Mouse (Mus musculus) heart, postnatal 25 days (tissue): ENCODE data around the gene Odf3l1. TPM values are rescaled to one million over a fixed set of nuclear protein-coding genes. Genes with fewer than 3 reads are reported as not detected.

Experiments
- DNase-seq: peaks from one replicate; pipeline ENCODE4 v3.0.0; 2022; ENCODE audit warnings: low spot score
- intact Hi-C: fragments of 180-260 bp; cut with DNase I; formaldehyde crosslinking; loops from one replicate; pipeline ENCODE4 v1.15.1; 2025
- total RNA-seq, 2 experiments: library from RNA; stranded (reverse); gene quantifications; 2 replicates each; pipeline ENCODE4 v1.2.3; 2021

The Odf3l1 gene
- total RNA-seq, 2 experiments from 2014 or later = not detected

- DNase-seq = peak; percentile 46
Measured at GRCm38 (mm10) chr9:56851778-56852177, 12.7 kb downstream of the Odf3l1 start.

DNA sequence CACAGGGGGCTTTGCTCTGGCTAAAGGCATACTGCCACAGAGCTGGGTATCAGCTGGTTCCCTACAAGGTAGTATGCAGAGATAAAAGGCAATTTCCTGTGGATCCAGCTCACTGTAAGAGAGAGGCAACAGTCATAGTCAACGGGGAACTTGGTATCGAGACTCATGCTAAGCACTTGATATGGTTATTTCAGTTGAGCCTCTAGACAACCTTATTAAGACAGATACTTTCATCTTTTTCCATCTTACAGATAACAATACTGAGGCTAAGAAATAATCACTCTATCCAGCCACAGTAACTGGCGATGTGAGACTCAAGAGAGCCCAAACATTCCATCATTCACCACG lies 13.6 kb downstream of the Odf3l1 start:
- intact Hi-C loops = no loop called here

More at GRCm38 (mm10) chr9:56851778-56852177, 12.7 kb downstream of the Odf3l1 start:
- intact Hi-C loops = no loop called here

DNA sequence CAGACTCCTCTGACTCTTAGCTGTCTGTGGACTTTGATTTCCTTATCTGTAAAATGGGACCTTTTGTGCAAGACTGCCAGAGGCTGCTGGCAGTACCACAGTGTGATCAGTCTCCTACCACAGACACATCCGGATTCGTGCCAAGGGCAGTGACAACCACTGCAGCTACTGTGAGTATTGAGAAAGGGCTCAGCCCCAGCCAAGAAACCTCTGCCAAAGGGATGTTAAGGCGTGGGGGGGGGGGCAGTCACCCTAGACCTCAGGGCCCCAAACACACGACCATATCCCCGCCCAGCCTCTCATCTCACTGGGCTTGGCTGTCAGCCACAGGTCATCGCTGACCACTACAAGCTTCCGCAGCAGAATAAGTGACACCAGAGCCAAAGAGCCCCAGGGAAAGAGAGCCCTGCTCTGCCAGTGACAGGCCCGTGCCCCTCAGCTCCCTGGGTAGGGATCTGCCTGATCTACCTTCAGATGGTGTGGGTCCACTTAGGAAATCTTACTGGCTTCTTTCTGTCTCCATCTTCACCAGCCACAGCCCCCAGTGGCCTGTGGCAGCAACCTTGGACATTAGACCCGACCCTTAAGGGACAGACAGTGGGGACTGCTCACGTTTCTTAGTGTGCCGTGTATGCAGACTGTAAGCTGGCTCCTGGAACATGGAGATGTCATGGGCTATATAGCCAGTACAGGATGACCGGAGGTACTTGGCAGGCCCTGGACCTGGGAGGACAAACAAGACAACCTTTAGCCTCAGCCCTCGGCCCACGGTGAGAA lies 14.2 kb downstream of the Odf3l1 start:
- no peak for DNase-seq
- intact Hi-C loops = no loop called here

More for the DNA sequence above, 13.6 kb downstream of the Odf3l1 start:
- DNase-seq = no peak

- no peak for DNase-seq
- intact Hi-C loops = loop anchor here (1.0 kb wide), 1 partner anchor 42 kb away; no protein-coding TSS in a partner anchor
Measured at GRCm38 (mm10) chr9:56847523-56847922, 17.0 kb downstream of the Odf3l1 start.

DNA sequence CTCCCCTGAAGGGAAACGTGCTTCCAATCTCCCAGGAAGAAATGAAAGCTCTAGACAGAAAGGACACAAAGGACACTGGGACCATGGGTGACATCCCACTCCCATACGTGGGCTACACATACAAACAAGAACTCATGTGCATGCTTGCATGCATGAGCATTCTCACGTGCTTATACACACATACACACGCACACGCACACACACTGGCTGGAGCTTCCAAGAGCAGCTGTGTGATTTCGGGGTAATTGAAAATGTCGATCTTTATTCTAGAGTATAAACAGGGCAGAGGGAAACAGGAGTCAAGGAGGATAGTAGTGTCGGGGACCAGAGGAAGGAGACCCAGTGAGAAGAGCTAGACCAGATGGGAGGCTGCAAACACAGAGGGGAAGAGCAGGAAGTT lies 19.8 kb downstream of the Odf3l1 start:
- DNase-seq = no peak
- intact Hi-C loops = loop anchor here (2.0 kb wide), 1 partner anchor 16 kb away; no protein-coding TSS in a partner anchor

DNA sequence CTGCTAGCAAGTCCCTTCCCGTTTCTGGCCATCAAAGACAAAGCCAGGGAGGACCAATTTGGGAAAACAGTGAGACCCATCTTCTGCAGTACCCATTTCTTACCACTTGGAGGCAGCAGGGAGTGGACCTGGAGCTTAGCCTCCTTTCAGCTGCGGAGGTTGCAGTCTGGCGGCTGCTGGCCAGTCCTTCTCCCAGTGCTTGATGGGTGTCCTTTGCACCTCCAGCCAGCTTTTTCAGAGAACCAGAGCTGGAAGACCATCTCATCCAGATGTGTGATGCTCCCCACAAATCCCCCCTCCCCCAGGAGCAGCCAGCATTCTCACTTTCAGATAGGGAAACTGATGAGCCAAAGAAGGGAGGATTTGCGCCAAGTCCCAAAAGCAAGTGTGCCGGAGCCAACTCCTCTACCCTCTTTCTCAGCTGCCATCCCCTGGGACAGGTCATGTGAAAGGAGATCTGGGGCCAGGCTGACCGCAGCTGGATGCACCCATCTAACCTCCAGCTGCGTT lies 20.7 kb downstream of the Odf3l1 start:
- intact Hi-C loops = loop anchor here (1.0 to 2.0 kb wide), 2 partner anchors 17 to 46 kb away; no protein-coding TSS in a partner anchor
- peak; percentile 57 for DNase-seq

DNA sequence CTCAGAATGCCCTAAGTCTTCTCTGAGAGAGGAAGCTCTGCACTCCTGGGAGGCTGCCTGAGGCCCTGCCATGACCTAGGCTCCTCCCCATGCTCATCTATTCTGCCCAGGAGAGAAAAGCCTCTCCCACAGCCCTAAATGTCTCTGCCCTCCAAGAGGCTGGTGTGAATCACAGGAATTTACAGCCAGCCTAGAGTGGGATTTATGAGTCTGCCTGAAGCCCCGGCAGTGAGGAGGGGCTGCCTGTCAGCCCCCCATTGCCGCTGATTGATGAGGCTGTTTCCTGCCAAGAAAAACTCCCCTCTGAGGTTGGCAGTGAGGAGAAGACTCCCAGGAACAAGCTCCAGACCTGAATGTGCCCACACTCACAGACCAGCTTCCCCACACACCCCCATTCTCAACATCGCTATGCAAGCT lies 22.2 kb downstream of the Odf3l1 start:
- intact Hi-C loops = no loop called here
- no peak for DNase-seq

- intact Hi-C loops = no loop called here
- DNase-seq = no peak
Measured at GRCm38 (mm10) chr9:56841864-56842263, 22.6 kb downstream of the Odf3l1 start.

DNA sequence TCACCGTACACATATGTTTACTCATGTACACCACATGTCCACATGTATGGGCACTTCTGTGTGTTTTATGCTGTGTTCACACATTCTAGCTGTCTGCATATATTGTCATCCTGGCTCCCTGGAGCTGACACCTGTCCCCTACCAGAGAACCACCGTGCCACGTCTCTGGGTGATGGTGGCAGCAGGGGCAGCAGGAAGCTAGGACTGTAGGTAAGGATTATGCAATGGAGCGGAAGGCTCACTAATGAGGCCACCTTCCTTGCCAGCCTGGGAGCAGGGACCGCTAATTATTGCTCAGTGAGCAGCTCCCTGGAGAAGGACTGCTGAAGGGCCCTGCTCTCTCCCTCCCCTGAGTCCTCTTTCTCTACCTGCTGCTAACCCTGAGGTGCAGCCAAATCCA lies 23.8 kb downstream of the Odf3l1 start:
- no peak for DNase-seq
- intact Hi-C loops = no loop called here

- intact Hi-C loops = no loop called here
- DNase-seq = no peak
Measured at GRCm38 (mm10) chr9:56835152-56835551, 29.3 kb downstream of the Odf3l1 start.

GRCm38 (mm10) chr9:56832900-56833299 lies 31.6 kb downstream of the Odf3l1 start:
- DNase-seq = no peak
- intact Hi-C loops = no loop called here

DNA sequence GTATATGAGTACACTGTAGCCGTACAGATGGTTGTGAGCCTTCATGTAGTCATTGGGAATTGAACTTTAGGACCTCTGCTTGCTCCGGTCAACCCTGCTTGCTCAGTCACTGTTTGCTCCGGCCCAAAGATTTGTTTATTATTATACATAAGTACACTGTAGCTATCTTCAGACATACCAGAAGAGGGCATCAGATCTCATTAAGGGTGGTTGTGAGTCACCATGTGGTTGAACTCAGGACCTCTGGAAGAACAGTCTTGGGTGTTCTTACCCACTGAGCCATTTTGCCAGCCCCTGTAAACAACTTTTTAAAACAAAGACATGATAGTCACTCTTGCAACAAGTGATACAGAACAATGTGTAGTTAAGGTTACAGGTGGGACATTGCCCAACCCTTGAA lies 32.6 kb downstream of the Odf3l1 start:
- no peak for DNase-seq
- intact Hi-C loops = no loop called here

DNA sequence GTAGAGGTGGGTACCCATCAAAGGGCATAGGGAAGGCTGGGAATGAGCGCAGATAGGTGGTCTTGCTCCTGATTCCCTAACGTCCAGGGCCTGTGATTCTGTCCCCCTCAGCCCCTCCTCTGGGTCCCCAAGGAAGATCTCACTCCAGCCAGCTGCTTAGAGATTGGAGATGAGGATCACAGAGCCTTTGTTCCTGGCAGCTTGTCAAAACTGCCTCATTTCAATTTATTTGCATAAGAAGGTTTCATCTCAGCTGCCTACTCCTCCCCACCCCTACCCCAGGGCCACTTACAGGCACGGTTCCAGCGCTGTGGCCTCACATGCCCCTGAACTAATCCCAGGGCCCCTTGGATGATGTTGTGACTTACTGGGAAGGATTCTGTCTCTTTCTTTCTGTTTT lies 34.3 kb downstream of the Odf3l1 start:
- DNase-seq = no peak
- intact Hi-C loops = no loop called here

GRCm38 (mm10) chr9:56828841-56829240 lies 35.6 kb downstream of the Odf3l1 start:
- DNase-seq = no peak
- intact Hi-C loops = no loop called here

DNA sequence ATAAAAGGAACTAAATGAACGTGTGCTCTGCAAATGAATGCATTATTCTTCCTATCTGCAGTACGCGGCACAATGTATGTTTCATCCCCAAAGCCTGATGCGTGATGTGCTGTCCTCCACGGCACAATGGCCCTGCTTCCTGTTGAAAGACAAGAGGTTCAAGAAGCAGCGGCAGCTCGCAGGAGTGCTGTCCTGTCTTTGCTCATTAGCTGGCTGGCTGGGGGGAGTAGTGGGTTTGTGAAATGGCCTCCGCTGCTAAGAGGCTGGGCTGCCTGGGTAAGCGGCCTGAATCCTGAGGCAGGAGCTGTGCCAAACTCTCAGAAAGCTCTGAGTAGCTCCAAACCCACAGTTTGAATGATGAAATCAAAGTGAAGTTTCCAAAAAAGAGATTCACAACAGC lies 36.3 kb downstream of the Odf3l1 start:
- intact Hi-C loops = no loop called here
- DNase-seq = no peak

- DNase-seq = no peak
- intact Hi-C loops = no loop called here
Measured at GRCm38 (mm10) chr9:56825476-56826213, 38.8 kb downstream of the Odf3l1 start.

GRCm38 (mm10) chr9:56824900-56825299 lies 39.6 kb downstream of the Odf3l1 start:
- intact Hi-C loops = no loop called here
- no peak for DNase-seq

DNA sequence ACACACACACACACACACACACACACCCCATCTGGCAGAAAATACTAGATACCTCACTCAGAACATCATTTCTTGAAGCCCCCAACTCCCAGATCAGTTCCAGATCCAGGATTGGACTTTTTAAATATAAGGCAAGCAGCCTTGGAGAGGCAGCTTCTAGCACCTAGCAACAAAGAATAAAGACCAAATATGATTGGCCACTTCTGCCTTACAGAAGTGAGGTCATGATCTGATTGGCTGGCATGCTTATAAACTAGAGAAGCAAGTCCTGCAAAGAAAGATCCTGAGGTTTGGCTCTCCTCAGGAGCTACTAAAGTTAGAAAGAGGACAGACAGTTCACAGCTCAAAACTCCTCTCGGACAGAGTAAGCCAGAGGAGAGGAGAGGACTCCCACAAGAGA lies 53.6 kb downstream of the Odf3l1 start:
- no peak for DNase-seq
- intact Hi-C loops = no loop called here

- intact Hi-C loops = no loop called here
- no peak for DNase-seq
Measured at GRCm38 (mm10) chr9:56807990-56808389, 56.5 kb downstream of the Odf3l1 start.

DNA sequence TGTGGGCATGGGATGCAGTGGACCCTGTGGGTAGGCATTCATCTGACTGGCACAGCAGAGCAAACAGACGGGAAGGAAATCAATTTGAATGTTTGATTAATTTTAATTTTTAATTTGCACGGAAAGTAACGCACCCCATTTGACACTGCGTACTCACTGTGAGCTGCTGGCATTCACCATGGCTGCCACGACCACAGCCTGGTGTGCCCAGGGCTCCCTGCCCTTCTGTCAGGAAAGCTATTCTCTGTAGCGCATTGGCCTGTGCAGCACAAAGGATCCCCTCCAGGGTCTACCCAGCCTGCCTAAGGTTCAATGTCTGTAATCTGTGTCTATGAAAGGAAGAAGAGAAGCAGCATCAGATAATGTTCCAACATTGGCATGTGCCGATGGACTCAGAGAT lies 61.3 kb downstream of the Odf3l1 start:
- intact Hi-C loops = no loop called here
- no peak for DNase-seq
